Mouse (Mus musculus) liver, embryonic 14.5 days (tissue): ENCODE measurements around the gene Them7. TPM values are rescaled to one million over a fixed set of nuclear protein-coding genes. Genes with fewer than 3 reads are reported as not detected.

Source experiments
- ATAC-seq: fragments of 200-750 bp; cut with Nextera tagmentation; 2 replicates; pipeline ENCODE4 v1.8.0; 2017; ENCODE audit warnings: moderate number of reproducible peaks, mild to moderate bottlenecking, moderate library complexity; ENCODE audit not compliant: insufficient read depth
- DNase-seq, 3 experiments: peaks; one replicate each; pipeline ENCODE4 v3.0.0-alpha.2; 2012 to 2013; ENCODE audit warnings: low read depth in 3 of 3, low spot score in 3 of 3
- H3K27ac ChIP-seq: fragments of 300-500 bp; sonication (generic); 2 replicates; pipeline ENCODE4 v1.5.1; 2014; ENCODE audit warnings: moderate library complexity, mild to moderate bottlenecking, control low read depth, inconsistent platforms
- H3K27me3 ChIP-seq: fragments of 300-500 bp; sonication (generic); 2 replicates; pipeline ENCODE4 v1.6.1; 2014; ENCODE audit warnings: mild to moderate bottlenecking, low read length, moderate library complexity; ENCODE audit not compliant: control insufficient read depth, insufficient read depth
- H3K36me3 ChIP-seq: fragments of 300-500 bp; sonication (generic); replicated peaks from 2 replicates; pipeline ENCODE4 v1.6.1; 2014; ENCODE audit warnings: low read depth; ENCODE audit not compliant: control insufficient read depth, insufficient read depth
- H3K4me1 ChIP-seq, 2 experiments: fragments of 200-500 bp in 1 of 2; fragments of 300-500 bp in 1 of 2; sonication (generic) in 1 of 2; replicated peaks; 2 replicates each; pipeline ENCODE4 v1.6.1; 2012 to 2014; ENCODE audit warnings: antibody characterized with exemption in 1 of 2, inconsistent platforms in 1 of 2, low read length in 1 of 2; ENCODE audit not compliant: control insufficient read depth in 2 of 2, insufficient read depth in 2 of 2
- H3K4me2 ChIP-seq: fragments of 300-500 bp; sonication (generic); 2 replicates; pipeline ENCODE4 v1.6.1; 2014; ENCODE audit warnings: low read depth, mild to moderate bottlenecking, control low read depth, moderate library complexity
- H3K4me3 ChIP-seq, 2 experiments: fragments of 200-500 bp in 1 of 2; fragments of 300-500 bp in 1 of 2; sonication (generic) in 1 of 2; 2 replicates each; pipeline ENCODE4 v1.5.1; 2012 to 2014; ENCODE audit warnings: low read depth in 2 of 2, low read length in 2 of 2, mild to moderate bottlenecking in 2 of 2, control low read depth in 1 of 2, inconsistent platforms in 1 of 2, moderate library complexity in 1 of 2; ENCODE audit not compliant: insufficient read depth in 1 of 2
- H3K9ac ChIP-seq: fragments of 300-500 bp; sonication (generic); replicated peaks from 2 replicates; pipeline ENCODE4 v1.6.1; 2014; ENCODE audit warnings: mild to moderate bottlenecking, control low read depth, moderate library complexity
- H3K9me3 ChIP-seq: fragments of 300-500 bp; sonication (generic); 2 replicates; pipeline ENCODE4 v1.6.1; 2016; ENCODE audit warnings: low read length, mixed read lengths; ENCODE audit not compliant: control insufficient read depth
- CTCF ChIP-seq: IDR thresholded peaks from 2 replicates; pipeline ENCODE4 v1.5.1; 2016; ENCODE audit warnings: antibody characterized with exemption, low read depth, control low read depth
- EP300 ChIP-seq: IDR thresholded peaks from 2 replicates; pipeline ENCODE4 v1.6.1; 2016; ENCODE audit warnings: antibody characterized with exemption, low read depth
- WGBS: fragments of 180-500 bp; shearing (Covaris S2); extraction: QIAGEN DNeasy Blood & Tissue Kit; methylation state at CpG from one replicate; pipeline ENCODE4 v1.1.7; 2014; ENCODE audit not compliant: insufficient replicate concordance; 5-methylcytosine and 5-hydroxymethylcytosine counted together
- polyA plus RNA-seq, 2 experiments: library from polyadenylated mRNA; depleted of rRNA in 1 of 2; stranded (reverse) in 1 of 2; unstranded in 1 of 2; fragments of >200 nt; fragmentation: Nextera tagmentation in 1 of 2; extraction: Ambion mirVana in 1 of 2; gene quantifications; 2 replicates each; pipeline versions ENCODE4 v1.2.1 to v1.2.3; 2012 to 2014

The Them7 gene
- polyA plus RNA-seq, 2 experiments, result 0.67 to 1.5 TPM

DNA sequence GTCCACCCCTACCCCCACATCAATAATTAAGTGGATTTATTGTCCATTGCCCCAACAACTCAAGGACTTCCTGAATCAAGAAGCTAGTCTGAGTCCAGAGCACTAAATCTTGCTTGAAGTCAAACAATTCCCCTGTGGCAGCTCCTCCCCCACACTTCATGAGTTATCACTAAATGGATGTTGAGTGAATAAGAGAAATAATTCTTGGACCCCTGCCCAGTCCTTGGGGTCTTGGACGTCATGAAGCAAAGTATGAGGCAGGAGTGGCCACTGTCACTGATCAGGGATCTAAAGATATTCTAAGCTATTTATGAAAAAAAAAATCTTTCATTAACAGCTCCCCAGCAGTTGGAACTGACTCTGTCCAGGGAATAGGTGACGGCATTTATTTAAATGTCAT lies 168.4 kb downstream of the Them7 start:
- TF ChIP-seq CTCF (no peak), EP300 (no peak)
- no peaks in the 10 kb centered on the region for H3K9me3 ChIP-seq
- H3K27ac ChIP-seq, result no peak overlapping the region
- peaks cover 4% of the 10 kb centered on the region; the same call in 1 of the 2 replicates for H3K36me3 ChIP-seq
- no peak overlapping the region for H3K9ac ChIP-seq
- no peak overlapping the region for H3K4me2 ChIP-seq
- no peak overlapping the region for H3K4me3 ChIP-seq
- H3K27me3 ChIP-seq, result no peaks in the 10 kb centered on the region
- no peak for DNase-seq
- ATAC-seq, result no peak
- H3K4me1 ChIP-seq, result peaks cover 9 to 30% of the 10 kb centered on the region in 2 experiments; a peak in 3 of 4 replicates
- WGBS, result 64% methylated on average over 2 of the region's 2 CpGs

- no peaks in the 10 kb centered on the region for H3K9me3 ChIP-seq
- no peak overlapping the region for H3K9ac ChIP-seq
- no peaks in the 10 kb centered on the region for H3K27me3 ChIP-seq
- no peak overlapping the region for H3K4me2 ChIP-seq
- no peak for TF ChIP-seq EP300
- TF ChIP-seq CTCF, result no peak
- no peak overlapping the region for H3K4me3 ChIP-seq
- peaks cover 4% of the 10 kb centered on the region; the same call in 1 of the 2 replicates for H3K36me3 ChIP-seq
- DNase-seq (no peak), ATAC-seq (no peak)
- H3K27ac ChIP-seq, result no peak overlapping the region
- H3K4me1 ChIP-seq, result peaks cover 10 to 37% of the 10 kb centered on the region in 2 experiments
- WGBS, result 74% methylated on average over 4 of the region's 4 CpGs
Observed at GRCm38 (mm10) chr2:105394375-105394774, 170.3 kb downstream of the Them7 start.

- H3K27ac ChIP-seq, result no peak overlapping the region
- DNase-seq, result no peak
- TF ChIP-seq CTCF (no peak), EP300 (no peak)
- 54% methylated on average over 9 of the region's 9 CpGs for WGBS
- H3K4me3 ChIP-seq, result no peak overlapping the region
- H3K4me1 ChIP-seq, result peaks cover 19 to 43% of the 10 kb centered on the region in 2 experiments
- ATAC-seq, result no peak
- peaks cover 4% of the 10 kb centered on the region; the same call in 1 of the 2 replicates for H3K36me3 ChIP-seq
- H3K4me2 ChIP-seq, result no peak overlapping the region
- no peaks in the 10 kb centered on the region for H3K9me3 ChIP-seq
- no peaks in the 10 kb centered on the region for H3K27me3 ChIP-seq
- no peak overlapping the region for H3K9ac ChIP-seq
Observed at GRCm38 (mm10) chr2:105396066-105396465, 171.9 kb downstream of the Them7 start.

DNA sequence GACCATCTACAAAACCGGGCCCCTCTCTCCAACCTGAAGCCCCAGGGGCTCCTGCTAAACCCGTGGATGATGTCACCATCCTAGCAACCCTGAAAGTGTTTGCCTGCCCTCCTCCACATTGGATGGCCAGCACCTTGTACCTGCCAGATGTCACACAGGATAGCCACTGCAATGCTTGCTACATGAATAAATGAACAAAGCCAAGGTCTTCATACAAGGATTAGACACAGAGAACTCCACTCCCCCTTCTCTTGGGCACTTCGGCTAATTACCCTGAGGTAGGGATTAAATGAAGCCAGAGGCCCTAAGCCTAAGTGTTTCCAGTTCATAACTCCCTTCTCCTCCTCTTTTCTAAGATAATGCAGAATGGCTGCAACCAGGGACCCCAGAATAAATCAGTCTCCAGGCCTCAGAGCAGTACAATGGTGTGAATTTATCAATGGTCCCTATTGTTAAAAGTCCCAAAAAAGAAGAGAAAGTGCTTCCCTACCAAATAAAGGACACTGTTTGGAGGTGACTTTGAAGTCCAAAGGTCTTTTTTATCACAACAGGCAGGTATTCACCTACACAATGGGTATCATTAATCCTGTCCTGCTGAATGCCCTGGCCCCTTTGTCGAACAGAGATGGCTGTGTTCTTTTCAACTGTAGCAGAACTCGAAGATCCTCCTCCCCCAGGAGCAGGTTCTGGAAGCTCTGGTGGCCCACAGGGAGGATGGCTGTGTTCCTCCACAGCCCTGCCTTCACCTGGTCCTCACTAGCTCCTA lies 173.5 kb downstream of the Them7 start:
- WGBS, result 41% methylated on average over 5 of the region's 5 CpGs
- H3K4me3 ChIP-seq, result peak overlapping the region; percentile 76 to 81
- ATAC-seq (no peak), DNase-seq (no peak)
- peaks cover 4% of the 10 kb centered on the region; the same call in 1 of the 2 replicates for H3K36me3 ChIP-seq
- no peak overlapping the region for H3K9ac ChIP-seq
- H3K27ac ChIP-seq, result no peak overlapping the region
- H3K4me2 ChIP-seq, result peak overlapping the region; percentile 78
- no peak for TF ChIP-seq CTCF
- no peak for TF ChIP-seq EP300
- H3K27me3 ChIP-seq, result no peaks in the 10 kb centered on the region
- no peaks in the 10 kb centered on the region for H3K9me3 ChIP-seq
- peaks cover 19 to 41% of the 10 kb centered on the region in 2 experiments for H3K4me1 ChIP-seq

GRCm38 (mm10) chr2:105398636-105399084 lies 174.5 kb downstream of the Them7 start:
- Histone ChIP-seq H3K4me2 (peak overlapping the region; percentile 78), H3K4me1 (peaks cover 19 to 39% of the 10 kb centered on the region in 2 experiments), H3K9ac (peak overlapping the region; percentile 43), H3K27me3 (no peaks in the 10 kb centered on the region), H3K27ac (no peak overlapping the region; the same call in 1 of the 2 replicates), H3K9me3 (no peaks in the 10 kb centered on the region), H3K4me3 (peak overlapping the region; percentile 76 to 81), H3K36me3 (peaks cover 4% of the 10 kb centered on the region; the same call in 1 of the 2 replicates)
- DNase-seq (no peak), ATAC-seq (peak; percentile 55)
- under 1% methylated on average over 31 of the region's 31 CpGs for WGBS
- TF ChIP-seq EP300 (no peak), CTCF (no peak)
